Mouse (Mus musculus) spleen, adult 2 months (tissue): ENCODE results near the gene Clybl.

Experiments
- CTCF ChIP-seq: fragments of 200-500 bp; IDR thresholded peaks from 2 replicates; pipeline ENCODE4 v1.5.1; 2011; ENCODE audit warnings: mild to moderate bottlenecking, inconsistent platforms; ENCODE audit not compliant: insufficient read depth, insufficient read length, insufficient replicate concordance; ENCODE audit errors: extremely low read depth
- POLR2A ChIP-seq: fragments of 200-500 bp; IDR thresholded peaks from 2 replicates; pipeline ENCODE4 v1.6.1; 2011; ENCODE audit warnings: low read depth, low read length, inconsistent platforms

- TF ChIP-seq POLR2A (no peak), CTCF (no peak)
Observed at GRCm38 (mm10) chr14:122403422-122403940, 222.0 kb downstream of the Clybl start.
